25 mouse cellular contexts compared by ENCODE assay signal in genomic region chr16:22716306-22716830, GRCm38 (mm10). TPM values are rescaled to one million over a fixed set of nuclear protein-coding genes. Genes with fewer than 3 reads are reported as not detected.
"Had no signal": no experiment of that assay in that cellular context is flagged by ENCODE, and none has a peak within 500 bp of the region (broad histone marks: within the 10 kb centered on the region; RNA-seq: fewer than 3 reads in every experiment).

No protein-coding gene starts in this region.

- H3K27me3 ChIP-seq: embryonic facial prominence, embryonic 12.5 days; embryonic facial prominence, embryonic 13.5 days; embryonic facial prominence, embryonic 15.5 days; forebrain, embryonic 12.5 days; forebrain, embryonic 13.5 days; forebrain, embryonic 15.5 days had no signal

- H3K4me3 ChIP-seq: embryonic facial prominence, embryonic 10.5 days; embryonic facial prominence, embryonic 12.5 days; embryonic facial prominence, embryonic 13.5 days; embryonic facial prominence, embryonic 15.5 days; erythroblast, embryonic 14.5 days; forebrain, embryonic 10.5 days; forebrain, embryonic 12.5 days; forebrain, embryonic 13.5 days; forebrain, embryonic 15.5 days; gastrocnemius, adult 2 months; heart, adult 2 months had no signal

- H3K4me1 ChIP-seq: embryonic facial prominence, embryonic 12.5 days; embryonic facial prominence, embryonic 13.5 days; embryonic facial prominence, embryonic 15.5 days; forebrain, embryonic 13.5 days; forebrain, embryonic 15.5 days had no signal

- H3K9me3 ChIP-seq: embryonic facial prominence, embryonic 10.5 days; embryonic facial prominence, embryonic 12.5 days; embryonic facial prominence, embryonic 13.5 days; embryonic facial prominence, embryonic 15.5 days; forebrain, embryonic 10.5 days; forebrain, embryonic 12.5 days; forebrain, embryonic 13.5 days; forebrain, embryonic 15.5 days had no signal

- H3K36me3 ChIP-seq: embryonic facial prominence, embryonic 10.5 days; embryonic facial prominence, embryonic 12.5 days; embryonic facial prominence, embryonic 13.5 days; embryonic facial prominence, embryonic 15.5 days; forebrain, embryonic 10.5 days; forebrain, embryonic 12.5 days; forebrain, embryonic 15.5 days had no signal

- DNase-seq: cerebellum, adult 9-10 months; cerebellum, adult 9-11 months; cerebellum, postnatal 10 days; cerebellum, postnatal 14 days; cerebellum, postnatal 25 days; cerebellum, postnatal 36 days; embryo, embryonic 11 days; forebrain, postnatal 0 days; gastrocnemius, adult 2 months; gastrocnemius, postnatal 10 days; gastrocnemius, postnatal 14 days; gastrocnemius, postnatal 25 days; gastrocnemius, postnatal 36 days; heart, adult 11 months; heart, adult 18-20 months; heart, adult 2 months had no signal

- H3K27ac ChIP-seq: embryonic facial prominence, embryonic 10.5 days; embryonic facial prominence, embryonic 12.5 days; embryonic facial prominence, embryonic 13.5 days; embryonic facial prominence, embryonic 15.5 days; forebrain, embryonic 10.5 days; forebrain, embryonic 12.5 days; forebrain, embryonic 13.5 days; forebrain, embryonic 15.5 days; gastrocnemius, adult 2 months; heart, adult 2 months had no signal

- H3K4me2 ChIP-seq: embryonic facial prominence, embryonic 12.5 days; embryonic facial prominence, embryonic 13.5 days; embryonic facial prominence, embryonic 15.5 days; forebrain, embryonic 12.5 days; forebrain, embryonic 13.5 days; forebrain, embryonic 15.5 days had no signal

- H3K9ac ChIP-seq: embryonic facial prominence, embryonic 12.5 days; embryonic facial prominence, embryonic 13.5 days; embryonic facial prominence, embryonic 15.5 days; forebrain, embryonic 12.5 days; forebrain, embryonic 13.5 days; forebrain, embryonic 15.5 days; forebrain, postnatal 0 days had no signal

RNA-seq across cellular contexts. Expression of gene Dgkg, which starts 59.3 kb away (rescaled TPM):
- polyA plus RNA-seq: erythroblast, embryonic 14.5 days had no signal
